Mouse (Mus musculus): Measurements from ENCODE around the gene H2-M10.1. TPM values are rescaled to one million over a fixed set of nuclear protein-coding genes. Genes with fewer than 3 reads are reported as not detected.
"Not testable (repeated sequence)": the region's sequence is repeated elsewhere in the genome, so short reads cannot be mapped to it uniquely, and the experiment has no call there.

Gene H2-M10.1
- polyA plus RNA-seq (2012; ENCODE audit: insufficient read depth, insufficient read length, missing spikeins), result not detected in 2 replicates

DNA sequence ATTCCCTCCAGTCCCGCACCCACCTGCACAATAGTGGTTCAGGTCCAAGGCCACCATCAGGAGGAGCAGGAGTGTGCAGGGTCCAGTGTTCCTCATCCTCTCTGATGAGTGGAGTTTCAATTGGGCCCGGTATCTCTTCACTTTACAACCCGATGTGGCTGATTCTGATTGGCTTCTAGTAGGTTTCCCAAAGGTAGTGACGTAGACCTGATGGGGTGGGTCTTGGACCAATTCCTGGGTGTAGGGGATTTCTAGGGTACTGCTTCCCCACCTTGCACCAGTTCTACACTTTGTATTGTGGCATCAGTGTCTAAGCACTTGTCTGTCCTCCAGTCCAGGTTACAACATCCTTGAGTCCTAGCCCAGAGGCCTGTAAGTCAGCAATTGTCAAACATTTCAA, at the start of gene H2-M10.1:
Gene H2-M10.1 (minus strand): TSS at position 101 of the 400 bp plus-strand sequence.
- Histone ChIP-seq H3K4me1 (ENCODE audit: control insufficient read depth, insufficient read depth, insufficient read length, low read length) (no peaks in the 10 kb centered on the region), H3K27ac (replicated peaks; ENCODE audit: low read depth, low read length) (no peak within 1 kb of the TSS), H3K4me3 (ENCODE audit: insufficient read depth, low read depth, low read length) (no peak within 1 kb of the TSS)

DNA sequence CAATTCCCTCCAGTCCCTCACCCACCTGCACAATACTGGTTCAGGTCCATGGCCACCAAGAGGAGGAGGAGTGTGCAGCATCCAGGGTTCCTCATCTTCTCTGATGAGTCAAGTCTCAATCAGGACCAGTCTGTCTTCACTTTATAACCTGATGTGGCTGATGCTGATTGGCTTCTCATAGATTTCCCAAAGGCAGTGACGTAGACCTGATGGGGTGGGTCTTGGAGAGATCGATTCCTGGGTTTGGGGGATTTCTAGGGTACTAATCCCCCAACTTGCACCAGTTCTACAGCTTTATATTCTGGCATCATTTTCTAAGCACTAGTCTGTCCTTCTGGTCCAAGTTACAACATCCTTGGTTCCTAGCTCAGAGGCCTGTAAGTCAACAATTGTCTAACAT, 42.4 kb upstream of the H2-M10.1 start, which contains the start of gene H2-M10.3:
Gene H2-M10.3 (minus strand): TSS at position 101 of the 400 bp plus-strand sequence.
- H3K4me1 ChIP-seq (ENCODE audit: control insufficient read depth, insufficient read depth, insufficient read length, low read length); H3K27ac ChIP-seq (replicated peaks; ENCODE audit: low read depth, low read length); H3K4me3 ChIP-seq (ENCODE audit: insufficient read depth, low read depth, low read length): not testable (repeated sequence)

DNA sequence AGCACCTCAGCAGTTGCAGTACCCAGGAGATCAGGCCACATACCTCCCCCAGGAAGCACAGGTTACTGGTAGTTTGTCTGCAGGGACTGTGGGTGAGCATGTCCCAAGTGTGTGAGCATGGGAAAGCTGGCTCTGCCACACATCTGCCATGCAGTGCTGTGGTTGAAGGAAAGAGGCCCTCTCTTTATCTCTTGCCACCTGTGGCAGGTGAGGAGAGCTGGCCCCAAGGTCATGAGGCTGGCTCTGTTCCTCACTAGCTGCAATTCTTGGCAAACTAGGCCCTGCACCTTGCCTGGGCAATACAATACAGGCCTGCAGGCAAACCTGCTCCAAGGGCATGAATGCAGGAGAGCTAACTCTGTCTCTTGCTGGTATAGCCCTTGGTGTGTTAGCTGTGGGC, 36.4 kb upstream of the H2-M10.1 start:
- not testable (repeated sequence) for H3K4me3 ChIP-seq (ENCODE audit: insufficient read depth, low read depth, low read length); H3K27ac ChIP-seq (replicated peaks; ENCODE audit: low read depth, low read length); H3K4me1 ChIP-seq (ENCODE audit: control insufficient read depth, insufficient read depth, insufficient read length, low read length)

DNA sequence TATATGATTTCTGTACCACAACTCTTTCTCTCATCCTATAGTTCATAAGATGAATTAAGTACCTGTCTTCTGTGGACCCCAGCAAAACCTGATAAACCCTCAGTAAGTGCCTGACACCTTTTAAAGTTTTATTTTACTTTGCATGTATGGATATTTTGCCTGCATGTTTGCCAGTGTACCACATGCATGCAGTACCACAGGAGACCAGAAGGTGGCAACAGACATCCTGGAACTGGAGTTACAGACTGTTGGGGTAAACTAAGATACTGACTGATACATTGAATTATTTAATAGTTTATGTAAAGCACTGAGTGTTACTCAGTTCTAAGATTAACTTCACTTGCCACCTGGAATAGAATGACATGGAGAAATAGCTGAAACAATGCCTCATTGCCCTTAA, 31.6 kb upstream of the H2-M10.1 start:
- H3K4me3 ChIP-seq (ENCODE audit: insufficient read depth, low read depth, low read length); H3K27ac ChIP-seq (replicated peaks; ENCODE audit: low read depth, low read length); H3K4me1 ChIP-seq (ENCODE audit: control insufficient read depth, insufficient read depth, insufficient read length, low read length): not testable (repeated sequence)

DNA sequence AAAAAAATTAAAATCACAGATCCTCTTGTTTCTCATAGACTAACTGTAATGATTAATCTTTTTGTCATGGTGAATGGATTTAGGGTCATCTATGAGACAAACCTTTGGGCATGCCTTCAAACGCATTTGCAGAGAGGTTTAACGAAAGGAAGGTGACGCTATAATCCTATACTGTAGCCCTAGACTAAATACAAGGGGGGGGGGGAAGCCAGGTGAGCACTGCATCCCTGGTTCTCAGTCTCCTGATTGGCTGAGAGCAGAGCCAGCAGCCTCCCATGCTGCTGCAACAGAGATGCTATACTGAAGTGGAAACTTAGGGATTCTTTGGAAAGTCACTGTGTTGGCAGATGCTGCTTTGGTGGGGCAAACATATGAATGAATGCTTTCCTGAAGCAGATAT, 29.8 kb upstream of the H2-M10.1 start:
- Histone ChIP-seq H3K4me1 (ENCODE audit: control insufficient read depth, insufficient read depth, insufficient read length, low read length) (no peaks in the 10 kb centered on the region), H3K4me3 (ENCODE audit: insufficient read depth, low read depth, low read length) (no peak overlapping the region), H3K27ac (replicated peaks; ENCODE audit: low read depth, low read length) (no peak overlapping the region)

DNA sequence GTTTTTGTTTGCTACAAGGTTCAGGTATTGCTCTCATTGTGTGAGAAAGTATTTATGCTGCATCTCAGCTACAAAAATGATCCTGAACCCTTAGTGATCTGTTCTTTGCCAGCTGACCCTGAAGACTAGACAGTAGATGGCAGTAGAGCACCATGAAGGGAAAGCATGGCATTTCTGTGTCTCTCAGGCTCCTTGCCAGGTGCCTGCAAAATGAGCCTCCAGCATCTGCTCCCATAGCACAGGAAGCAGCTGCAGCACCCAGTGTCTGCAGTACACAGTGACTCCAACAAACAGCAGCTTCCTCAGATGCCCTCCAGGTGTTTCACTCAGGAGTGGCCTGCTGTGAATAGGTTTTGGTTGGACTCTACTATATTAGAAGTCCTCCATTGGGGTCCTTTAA, 29.4 kb upstream of the H2-M10.1 start:
- not testable (repeated sequence) for H3K27ac ChIP-seq (replicated peaks; ENCODE audit: low read depth, low read length); H3K4me1 ChIP-seq (ENCODE audit: control insufficient read depth, insufficient read depth, insufficient read length, low read length); H3K4me3 ChIP-seq (ENCODE audit: insufficient read depth, low read depth, low read length)

DNA sequence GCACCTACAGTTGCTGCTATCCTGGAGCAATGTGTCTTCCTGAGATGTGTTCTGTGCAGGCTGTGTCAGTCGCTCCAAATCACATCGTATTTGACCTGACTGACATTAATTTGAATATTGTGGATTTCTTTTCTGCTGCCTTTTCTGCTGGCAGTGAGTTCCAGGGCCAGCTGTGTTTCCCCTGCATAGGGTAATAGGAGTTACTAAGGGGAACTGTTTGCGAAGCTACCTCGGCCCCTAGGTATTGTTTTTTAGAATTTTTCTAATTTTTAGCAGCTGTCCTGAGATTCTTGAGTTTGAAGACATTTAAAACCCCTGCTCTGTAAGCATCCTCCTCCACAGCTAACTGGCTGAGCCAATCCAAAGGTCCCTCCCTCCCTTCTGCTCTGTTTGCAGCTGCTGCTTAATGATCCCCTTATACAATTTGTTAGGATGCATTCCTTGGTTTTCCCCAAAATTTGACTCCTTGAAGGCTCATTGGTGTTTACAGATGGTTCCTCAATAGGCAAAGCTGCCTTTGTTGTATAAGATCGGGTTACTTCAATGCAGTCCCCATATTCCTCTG, 10.2 kb downstream of the H2-M10.1 start:
- Histone ChIP-seq H3K4me1 (ENCODE audit: control insufficient read depth, insufficient read depth, insufficient read length, low read length) (no peaks in the 10 kb centered on the region), H3K4me3 (ENCODE audit: insufficient read depth, low read depth, low read length) (peak overlapping the region; percentile 56), H3K27ac (replicated peaks; ENCODE audit: low read depth, low read length) (no peak overlapping the region)

DNA sequence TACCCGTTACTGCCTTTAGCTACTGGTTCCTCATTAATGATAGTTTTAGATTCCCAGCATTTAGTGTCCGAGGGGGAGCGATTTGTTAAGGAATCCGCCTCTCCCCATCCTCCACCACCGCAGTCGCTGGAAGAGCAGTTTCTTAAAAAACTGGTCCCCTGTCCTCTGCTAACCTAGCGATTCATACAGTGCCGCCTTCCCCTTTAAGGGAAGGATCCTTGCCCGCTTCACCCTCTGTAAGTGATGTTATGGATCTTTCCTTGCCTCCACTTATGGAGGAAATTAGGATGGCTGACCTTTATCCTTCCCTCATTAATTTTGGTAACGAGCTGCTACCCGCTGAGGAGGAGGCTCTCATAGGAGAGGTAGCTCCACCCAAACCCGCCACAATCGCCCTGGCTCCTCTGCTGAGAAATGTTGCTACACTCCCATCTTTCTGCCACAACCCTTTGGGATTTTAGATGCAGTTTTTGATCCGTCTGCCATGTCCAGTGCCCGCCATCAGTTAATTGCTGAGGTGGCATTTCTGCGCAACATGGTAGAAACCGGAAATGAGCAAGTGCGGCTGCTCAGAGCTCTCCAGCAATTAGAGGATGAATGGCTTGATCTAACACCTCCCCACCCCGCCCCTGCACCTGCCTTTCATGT, 10.8 kb downstream of the H2-M10.1 start:
- Histone ChIP-seq H3K27ac (replicated peaks; ENCODE audit: low read depth, low read length) (no peak overlapping the region), H3K4me3 (ENCODE audit: insufficient read depth, low read depth, low read length) (peak overlapping the region; percentile 56), H3K4me1 (ENCODE audit: control insufficient read depth, insufficient read depth, insufficient read length, low read length) (no peaks in the 10 kb centered on the region)

DNA sequence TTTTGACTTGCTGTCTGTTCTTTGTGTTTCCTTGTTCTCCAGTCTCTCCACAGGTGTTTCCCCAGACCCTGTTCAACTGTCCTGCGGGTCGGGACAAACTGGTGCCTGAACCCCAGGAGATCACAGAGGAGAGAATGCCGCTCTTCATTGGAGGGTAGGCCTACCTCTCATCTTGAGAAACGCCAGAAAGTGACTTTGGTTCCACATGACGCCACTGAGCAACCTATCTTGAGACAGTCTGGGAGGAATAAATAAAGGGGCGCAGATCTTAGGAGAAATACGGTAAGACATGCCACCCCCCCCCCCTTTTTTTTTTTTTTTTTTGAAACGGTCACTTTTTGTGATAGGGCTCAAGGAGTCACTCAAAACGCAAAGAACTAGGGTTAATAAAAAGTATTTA, 11.4 kb downstream of the H2-M10.1 start:
- H3K27ac ChIP-seq (replicated peaks; ENCODE audit: low read depth, low read length), result no peak overlapping the region
- H3K4me1 ChIP-seq (ENCODE audit: control insufficient read depth, insufficient read depth, insufficient read length, low read length), result no peaks in the 10 kb centered on the region
- no peak overlapping the region for H3K4me3 ChIP-seq (ENCODE audit: insufficient read depth, low read depth, low read length)

DNA sequence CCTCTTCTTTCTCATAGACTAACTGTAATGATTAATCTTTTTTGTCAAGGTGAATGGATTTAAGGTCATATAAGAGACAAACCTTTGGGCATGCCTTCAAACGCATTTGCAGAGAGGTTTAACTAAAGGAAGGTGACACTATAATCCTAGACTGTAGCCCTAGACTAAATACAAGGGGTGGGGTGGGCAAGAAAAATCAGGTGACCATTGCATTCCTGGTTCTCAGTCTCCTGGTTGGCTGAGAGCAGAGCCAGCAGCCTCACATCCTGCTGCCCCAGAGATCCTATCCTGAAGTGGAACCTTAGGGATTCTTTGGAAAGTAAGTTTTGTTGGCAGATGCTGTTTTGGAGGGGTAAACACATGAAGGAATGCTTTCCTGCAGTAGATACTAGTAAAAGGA, 16.7 kb downstream of the H2-M10.1 start:
- Histone ChIP-seq H3K4me3 (ENCODE audit: insufficient read depth, low read depth, low read length) (no peak overlapping the region), H3K27ac (replicated peaks; ENCODE audit: low read depth, low read length) (no peak overlapping the region), H3K4me1 (ENCODE audit: control insufficient read depth, insufficient read depth, insufficient read length, low read length) (no peaks in the 10 kb centered on the region)

DNA sequence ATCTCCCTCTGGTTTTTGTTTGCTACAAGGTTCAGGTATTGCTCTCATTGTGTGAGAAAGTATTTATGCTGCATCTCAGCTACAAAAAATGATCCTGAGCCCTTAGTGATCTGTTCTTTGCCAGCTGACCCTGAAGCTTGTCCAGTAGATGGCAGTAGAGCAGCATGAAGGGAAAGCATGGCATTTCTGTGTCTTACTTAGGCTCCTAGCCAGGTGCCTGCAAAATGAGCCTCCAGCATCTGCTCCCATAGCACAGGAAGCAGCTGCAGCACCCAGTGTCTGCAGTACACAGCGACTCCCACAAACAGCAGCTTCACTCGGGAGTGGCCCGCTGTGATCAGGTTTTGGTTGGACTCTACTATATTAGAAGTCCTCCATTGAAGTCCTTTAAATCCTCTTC, 17.1 kb downstream of the H2-M10.1 start:
- not testable (repeated sequence) for H3K4me1 ChIP-seq (ENCODE audit: control insufficient read depth, insufficient read depth, insufficient read length, low read length); H3K4me3 ChIP-seq (ENCODE audit: insufficient read depth, low read depth, low read length); H3K27ac ChIP-seq (replicated peaks; ENCODE audit: low read depth, low read length)

DNA sequence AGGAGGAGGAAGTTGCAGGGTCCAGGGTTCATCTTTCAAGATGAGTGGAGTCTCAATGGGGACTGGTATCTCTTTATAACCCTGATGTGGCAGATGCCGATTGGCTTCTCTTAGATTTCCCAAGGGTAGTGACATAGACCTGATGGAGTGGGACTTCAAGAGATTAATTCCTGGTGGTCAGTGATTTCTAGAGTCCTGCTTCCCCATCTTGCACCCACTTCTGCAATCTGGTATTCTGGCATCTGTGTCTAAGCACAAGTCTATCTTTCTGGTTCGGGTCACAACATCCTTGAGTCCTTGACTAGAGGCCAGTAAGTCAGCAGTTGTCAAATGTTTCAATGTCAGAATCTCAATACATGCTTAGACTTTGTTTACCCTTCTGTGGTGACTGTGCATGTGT, 39.6 kb downstream of the H2-M10.1 start, which contains the start of gene H2-M10.2:
Gene H2-M10.2 (minus strand): TSS at position 101 of the 400 bp plus-strand sequence.
- H3K27ac ChIP-seq (replicated peaks; ENCODE audit: low read depth, low read length), result no peak within 1 kb of the TSS
- H3K4me1 ChIP-seq (ENCODE audit: control insufficient read depth, insufficient read depth, insufficient read length, low read length), result no peaks in the 10 kb centered on the region
- H3K4me3 ChIP-seq (ENCODE audit: insufficient read depth, low read depth, low read length), result no peak within 1 kb of the TSS

DNA sequence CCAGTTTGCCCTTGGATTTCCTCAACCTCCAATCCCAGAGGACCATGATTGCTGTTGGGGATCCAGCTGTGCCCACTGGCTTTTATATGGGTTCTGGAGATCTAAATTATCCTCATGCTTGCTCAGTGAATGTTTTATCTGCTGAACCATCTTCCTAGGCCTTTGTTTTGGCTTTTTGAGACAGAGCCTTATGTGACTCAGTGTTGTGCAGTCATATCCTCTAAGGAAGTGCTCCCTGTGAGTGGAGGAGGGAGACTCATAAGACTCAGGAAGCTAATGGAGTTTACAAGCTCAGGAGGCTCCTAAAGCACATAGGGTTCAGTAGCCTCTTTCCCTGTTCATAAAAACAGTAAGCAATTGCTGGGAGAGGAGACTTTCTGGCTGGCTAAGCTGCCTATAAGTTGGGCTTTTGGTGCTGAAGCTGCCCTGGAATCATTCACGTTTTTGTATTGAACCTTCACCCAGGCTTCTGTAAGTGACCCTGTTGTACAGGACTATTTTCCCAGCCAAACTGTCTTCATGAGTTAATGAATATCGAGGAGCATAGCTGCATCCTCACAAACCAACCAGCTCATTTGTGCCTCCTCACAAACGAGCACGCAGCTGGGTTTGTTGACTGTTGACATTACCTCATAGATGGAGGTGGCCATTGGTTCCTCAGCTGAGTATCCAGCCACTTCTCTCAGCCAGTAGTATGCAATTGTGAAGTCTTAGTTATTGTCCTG, 44.3 kb downstream of the H2-M10.1 start:
- Histone ChIP-seq H3K4me1 (ENCODE audit: control insufficient read depth, insufficient read depth, insufficient read length, low read length) (no peaks in the 10 kb centered on the region), H3K4me3 (ENCODE audit: insufficient read depth, low read depth, low read length) (no peak overlapping the region), H3K27ac (replicated peaks; ENCODE audit: low read depth, low read length) (no peak overlapping the region)

DNA sequence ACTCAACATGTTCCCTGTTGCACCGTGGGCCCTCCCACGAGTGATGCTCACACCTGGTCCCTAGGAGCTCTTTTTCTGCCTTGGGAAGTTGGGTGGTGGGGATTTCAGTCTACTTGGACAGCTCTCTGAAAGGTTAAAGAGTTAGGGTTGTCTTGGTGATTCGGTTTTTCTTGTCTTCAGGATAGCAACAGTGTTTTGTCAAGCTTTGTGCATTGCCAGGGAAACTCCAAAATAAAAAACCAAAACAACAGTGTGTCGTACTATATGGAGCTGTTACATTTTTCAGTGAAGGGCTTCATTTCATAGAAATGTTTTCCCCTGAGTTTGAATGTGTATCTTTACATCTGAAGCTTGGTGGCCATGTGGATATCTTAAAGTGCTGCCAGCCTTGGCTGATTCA, 51.2 kb downstream of the H2-M10.1 start:
- H3K27ac ChIP-seq (replicated peaks; ENCODE audit: low read depth, low read length), result no peak overlapping the region
- no peak overlapping the region for H3K4me3 ChIP-seq (ENCODE audit: insufficient read depth, low read depth, low read length)
- H3K4me1 ChIP-seq (ENCODE audit: control insufficient read depth, insufficient read depth, insufficient read length, low read length), result peaks cover 2% of the 10 kb centered on the region; the same call in 1 of the 2 replicates

DNA sequence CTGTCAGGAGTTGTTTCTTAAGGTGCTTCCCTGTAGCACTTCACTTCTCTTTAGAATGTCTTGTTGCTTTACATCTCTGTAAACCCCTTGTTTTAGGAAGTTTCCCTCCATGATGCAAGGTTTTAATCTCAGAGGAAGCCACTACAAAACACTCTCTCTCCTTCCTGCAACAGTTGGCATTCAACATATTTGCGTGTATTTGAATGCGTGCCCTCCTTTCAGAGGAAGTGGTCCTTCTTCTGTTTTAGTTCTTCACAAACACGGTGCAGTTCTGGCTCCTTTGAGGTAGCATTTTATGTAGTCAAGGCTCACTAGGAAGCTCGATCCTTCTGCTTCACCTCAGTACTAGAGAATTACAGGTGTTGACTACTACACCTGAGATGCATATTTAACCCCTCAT, 52.2 kb downstream of the H2-M10.1 start:
- peaks cover 2% of the 10 kb centered on the region; the same call in 1 of the 2 replicates for H3K4me1 ChIP-seq (ENCODE audit: control insufficient read depth, insufficient read depth, insufficient read length, low read length)
- H3K27ac ChIP-seq (replicated peaks; ENCODE audit: low read depth, low read length), result no peak overlapping the region
- H3K4me3 ChIP-seq (ENCODE audit: insufficient read depth, low read depth, low read length), result no peak overlapping the region

Measured in brown adipose tissue, adult 24 weeks (tissue).